Mouse (Mus musculus): ENCODE data around the gene Vps13a. TPM values are rescaled to one million over a fixed set of nuclear protein-coding genes. Genes with fewer than 3 reads are reported as not detected.
"Not testable (repeated sequence)": the region's sequence is repeated elsewhere in the genome, so short reads cannot be mapped to it uniquely, and the experiment has no call there.

Vps13a gene
- polyA plus RNA-seq, 1 experiment, result 31.9 TPM

GRCm38 (mm10) chr19:16773237-16774016, 7.3 kb downstream of the Vps13a start:
- TF ChIP-seq CTCF (IDR thresholded peaks at IDR 0.05; ENCODE audit: borderline replicate concordance, insufficient read depth, low read length), result no peak
- no peak for TF ChIP-seq POLR2A (IDR thresholded peaks at IDR 0.05; ENCODE audit: low read depth, low read length)

DNA sequence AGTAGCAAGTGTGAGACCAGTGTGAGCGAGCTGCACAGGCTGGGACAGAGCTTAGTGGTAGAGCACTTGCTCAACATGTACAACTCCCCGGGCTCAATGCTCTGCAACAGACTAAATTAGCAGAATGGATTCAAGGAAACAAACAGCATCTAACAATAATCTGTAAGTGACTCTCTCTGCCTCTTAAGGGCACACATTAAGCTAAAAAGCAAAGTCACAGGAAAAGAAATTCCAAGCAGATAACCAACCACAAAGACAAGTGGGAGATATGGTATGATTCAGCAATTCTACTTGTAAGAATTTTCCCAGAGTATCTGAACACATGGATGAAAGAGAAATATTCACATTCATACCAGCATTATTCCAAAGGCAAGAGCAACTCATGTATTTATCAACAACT, 13.3 kb downstream of the Vps13a start:
- Histone ChIP-seq H3K27ac (ENCODE audit: insufficient read depth, low read length) (no peak overlapping the region), H3K4me3 (ENCODE audit: insufficient read depth, low read length) (no peak overlapping the region), H3K4me1 (ENCODE audit: control insufficient read depth, insufficient read depth, low read length) (no peaks in the 10 kb centered on the region)
- TF ChIP-seq CTCF (IDR thresholded peaks at IDR 0.05; ENCODE audit: borderline replicate concordance, insufficient read depth, low read length) (no peak), POLR2A (IDR thresholded peaks at IDR 0.05; ENCODE audit: low read depth, low read length) (no peak)

More at GRCm38 (mm10) chr19:16773237-16774016, 7.3 kb downstream of the Vps13a start:
- no peaks in the 10 kb centered on the region for H3K4me1 ChIP-seq (ENCODE audit: control insufficient read depth, insufficient read depth, low read length)
- no peak overlapping the region for H3K27ac ChIP-seq (ENCODE audit: insufficient read depth, low read length)
- H3K4me3 ChIP-seq (ENCODE audit: insufficient read depth, low read length), result no peak overlapping the region

- not testable (repeated sequence) for H3K4me3 ChIP-seq (ENCODE audit: insufficient read depth, low read length); H3K27ac ChIP-seq (ENCODE audit: insufficient read depth, low read length); H3K4me1 ChIP-seq (ENCODE audit: control insufficient read depth, insufficient read depth, low read length)
Observed at GRCm38 (mm10) chr19:16757439-16757838, 23.3 kb downstream of the Vps13a start.

DNA sequence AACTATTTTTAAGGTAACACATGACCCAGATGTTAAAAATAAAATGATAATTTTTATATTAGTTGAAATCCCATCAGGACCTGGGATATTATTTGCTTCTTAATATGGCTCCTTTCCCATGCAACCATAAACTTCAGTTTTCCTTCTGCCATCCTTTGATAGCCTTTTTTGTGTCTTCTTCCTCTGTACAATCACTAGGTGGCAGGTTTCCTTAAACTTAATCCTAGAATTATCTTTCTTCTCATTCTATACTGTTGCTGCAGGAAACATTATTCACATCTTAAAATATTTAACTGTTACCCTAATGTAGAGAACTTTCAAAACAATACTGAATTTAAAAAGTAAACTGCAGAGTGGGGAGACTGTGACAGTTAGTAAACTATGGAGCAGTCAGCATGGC, 24.9 kb downstream of the Vps13a start:
- Histone ChIP-seq H3K27ac (ENCODE audit: insufficient read depth, low read length) (no peak overlapping the region), H3K4me1 (ENCODE audit: control insufficient read depth, insufficient read depth, low read length) (no peaks in the 10 kb centered on the region), H3K4me3 (ENCODE audit: insufficient read depth, low read length) (no peak overlapping the region)
- TF ChIP-seq POLR2A (IDR thresholded peaks at IDR 0.05; ENCODE audit: low read depth, low read length) (no peak), CTCF (IDR thresholded peaks at IDR 0.05; ENCODE audit: borderline replicate concordance, insufficient read depth, low read length) (no peak)

DNA sequence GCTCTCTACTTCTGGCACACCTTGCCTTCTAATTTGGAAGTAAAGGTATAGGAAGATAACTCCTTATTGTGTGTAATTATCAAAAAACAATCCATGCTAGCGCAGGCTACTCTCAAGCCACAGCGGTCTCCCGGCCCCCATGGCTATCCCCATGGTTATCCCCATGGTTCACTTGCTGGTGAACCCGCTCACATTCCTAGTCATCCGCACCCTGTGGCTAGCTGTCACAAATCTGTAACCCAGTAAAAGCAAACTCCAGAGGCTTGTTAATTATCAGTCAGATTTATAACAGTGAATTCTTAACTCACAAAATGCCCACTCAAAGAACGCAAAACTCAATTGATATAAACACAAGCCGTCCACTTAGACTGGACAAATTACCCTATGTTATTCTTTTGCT, 25.5 kb downstream of the Vps13a start:
- no peaks in the 10 kb centered on the region for H3K4me1 ChIP-seq (ENCODE audit: control insufficient read depth, insufficient read depth, low read length)
- TF ChIP-seq CTCF (IDR thresholded peaks at IDR 0.05; ENCODE audit: borderline replicate concordance, insufficient read depth, low read length) (no peak), POLR2A (IDR thresholded peaks at IDR 0.05; ENCODE audit: low read depth, low read length) (no peak)
- no peak overlapping the region for H3K27ac ChIP-seq (ENCODE audit: insufficient read depth, low read length)
- no peak overlapping the region for H3K4me3 ChIP-seq (ENCODE audit: insufficient read depth, low read length)

DNA sequence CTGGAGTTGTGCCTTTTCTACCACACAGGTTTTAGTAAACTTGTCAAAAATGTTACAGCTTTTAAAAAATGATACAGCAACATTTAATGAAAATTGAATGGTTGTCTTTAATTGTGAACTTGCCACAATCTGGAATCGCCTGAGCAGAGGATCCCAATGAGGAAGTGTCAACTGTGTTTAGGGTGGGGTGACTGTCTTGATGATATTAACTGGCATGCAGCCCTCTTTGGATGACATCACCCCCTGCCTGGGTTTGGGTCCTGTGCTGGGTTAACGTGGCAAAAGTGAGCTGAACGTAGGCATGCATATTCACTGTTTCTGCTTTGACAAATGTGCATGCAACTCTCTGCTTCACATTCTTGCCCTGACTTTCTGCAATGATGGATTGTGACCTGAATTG, 27.6 kb downstream of the Vps13a start:
- TF ChIP-seq CTCF (IDR thresholded peaks at IDR 0.05; ENCODE audit: borderline replicate concordance, insufficient read depth, low read length) (no peak), POLR2A (IDR thresholded peaks at IDR 0.05; ENCODE audit: low read depth, low read length) (no peak)
- Histone ChIP-seq H3K4me1 (ENCODE audit: control insufficient read depth, insufficient read depth, low read length) (no peaks in the 10 kb centered on the region), H3K4me3 (ENCODE audit: insufficient read depth, low read length) (no peak overlapping the region), H3K27ac (ENCODE audit: insufficient read depth, low read length) (no peak overlapping the region)

GRCm38 (mm10) chr19:16736854-16737253, 43.9 kb downstream of the Vps13a start:
- no peaks in the 10 kb centered on the region for H3K4me1 ChIP-seq (ENCODE audit: control insufficient read depth, insufficient read depth, low read length)
- no peak overlapping the region for H3K27ac ChIP-seq (ENCODE audit: insufficient read depth, low read length)
- no peak overlapping the region for H3K4me3 ChIP-seq (ENCODE audit: insufficient read depth, low read length)
- no peak for TF ChIP-seq POLR2A (IDR thresholded peaks at IDR 0.05; ENCODE audit: low read depth, low read length)
- TF ChIP-seq CTCF (IDR thresholded peaks at IDR 0.05; ENCODE audit: borderline replicate concordance, insufficient read depth, low read length), result no peak

GRCm38 (mm10) chr19:16728729-16729128, 52.0 kb downstream of the Vps13a start:
- TF ChIP-seq POLR2A (IDR thresholded peaks at IDR 0.05; ENCODE audit: low read depth, low read length), result no peak
- TF ChIP-seq CTCF (IDR thresholded peaks at IDR 0.05; ENCODE audit: borderline replicate concordance, insufficient read depth, low read length), result no peak

DNA sequence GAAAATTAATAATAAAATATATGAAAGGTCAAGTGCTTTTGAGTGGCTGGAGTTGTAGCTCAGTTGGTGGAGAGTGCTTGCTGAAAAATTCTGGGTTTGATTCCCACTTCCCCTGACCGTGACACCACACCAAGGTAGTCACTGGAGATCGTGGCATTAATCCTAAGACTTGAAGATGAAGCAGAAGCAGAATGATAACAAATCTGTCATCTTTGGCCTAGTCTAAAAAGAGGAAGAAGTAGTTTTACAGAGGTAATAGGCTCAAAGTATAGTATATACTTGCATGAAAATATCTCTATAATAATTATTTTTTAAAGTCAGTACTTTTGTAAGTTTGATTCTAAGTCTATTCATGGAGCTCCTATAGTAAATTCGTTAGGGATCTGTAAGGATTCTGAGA, 65.5 kb downstream of the Vps13a start:
- Histone ChIP-seq H3K4me1 (ENCODE audit: control insufficient read depth, insufficient read depth, low read length) (no peaks in the 10 kb centered on the region), H3K27ac (ENCODE audit: insufficient read depth, low read length) (no peak overlapping the region), H3K4me3 (ENCODE audit: insufficient read depth, low read length) (no peak overlapping the region)
- no peak for TF ChIP-seq CTCF (IDR thresholded peaks at IDR 0.05; ENCODE audit: borderline replicate concordance, insufficient read depth, low read length)
- no peak for TF ChIP-seq POLR2A (IDR thresholded peaks at IDR 0.05; ENCODE audit: low read depth, low read length)

More at GRCm38 (mm10) chr19:16728729-16729128, 52.0 kb downstream of the Vps13a start:
- no peak overlapping the region for H3K27ac ChIP-seq (ENCODE audit: insufficient read depth, low read length)
- H3K4me1 ChIP-seq (ENCODE audit: control insufficient read depth, insufficient read depth, low read length), result no peaks in the 10 kb centered on the region
- H3K4me3 ChIP-seq (ENCODE audit: insufficient read depth, low read length), result no peak overlapping the region

- TF ChIP-seq POLR2A (IDR thresholded peaks at IDR 0.05; ENCODE audit: low read depth, low read length) (no peak), CTCF (IDR thresholded peaks at IDR 0.05; ENCODE audit: borderline replicate concordance, insufficient read depth, low read length) (no peak)
- Histone ChIP-seq H3K27ac (ENCODE audit: insufficient read depth, low read length) (no peak overlapping the region), H3K4me1 (ENCODE audit: control insufficient read depth, insufficient read depth, low read length) (no peaks in the 10 kb centered on the region), H3K4me3 (ENCODE audit: insufficient read depth, low read length) (no peak overlapping the region)
Observed at GRCm38 (mm10) chr19:16701790-16702189, 78.9 kb downstream of the Vps13a start.

Measured in embryonic fibroblast, embryonic 13.5 days (primary cell).